In the genomic region with DNA sequence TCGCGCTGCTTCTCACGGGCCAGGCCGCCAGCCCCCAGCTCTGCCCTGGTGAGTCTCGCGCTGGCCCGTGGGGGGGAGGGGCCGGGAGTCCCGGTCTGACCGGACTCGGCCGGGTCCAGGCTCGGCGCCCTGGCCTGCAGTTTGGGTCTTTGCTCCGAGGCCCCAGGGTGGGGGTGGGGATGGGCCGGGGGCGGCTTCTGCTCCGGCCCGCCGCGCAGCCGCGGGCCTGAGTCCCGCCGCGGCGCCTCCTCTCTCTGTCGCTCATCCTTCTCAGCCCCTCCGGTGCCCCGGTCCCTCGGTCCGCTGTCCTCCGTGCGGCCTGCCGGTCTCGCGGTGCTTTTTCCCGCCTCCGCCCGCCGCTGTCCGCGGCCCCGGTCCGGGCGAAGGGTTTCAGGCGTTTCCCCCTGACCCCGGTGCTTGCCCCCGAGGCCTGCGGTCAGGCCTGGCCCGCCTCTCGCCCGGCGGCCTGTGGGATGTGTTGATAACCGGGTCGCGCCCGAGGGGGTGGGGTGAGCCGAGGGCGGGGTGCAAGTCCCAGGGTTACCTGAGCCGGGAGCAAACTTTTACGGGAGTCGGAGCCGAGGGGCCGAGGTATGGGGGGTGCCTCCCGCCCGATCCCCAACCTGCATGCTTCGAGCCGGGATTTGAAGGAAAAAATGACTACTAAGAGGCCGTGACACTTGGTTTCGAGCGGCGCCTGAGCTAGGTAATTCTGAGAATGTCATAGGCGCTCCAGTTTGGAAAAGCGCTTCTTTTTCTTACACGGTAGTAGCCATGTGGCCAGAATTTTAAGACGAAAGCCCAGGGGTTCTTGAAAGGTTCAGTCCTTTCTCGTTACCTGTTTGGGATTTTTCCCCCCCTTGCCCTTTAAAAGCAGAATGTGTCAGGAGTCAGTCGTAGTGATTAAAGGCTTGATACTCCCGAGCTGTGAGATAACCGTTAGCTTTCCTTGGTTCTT, we compare ENCODE assay signal across 8 mouse cellular contexts. TPM values are rescaled to one million over a fixed set of nuclear protein-coding genes. Genes with fewer than 3 reads are reported as not detected.
DNase-seq lines count a peak whose midpoint lies in the region; ATAC-seq and TF ChIP-seq lines count a peak whose summit lies in the region.

No protein-coding gene starts in this region.

- no peaks in the 10 kb centered on the region for H3K9me3 ChIP-seq in heart, embryonic 11.5 days (replicated peaks; ENCODE audit: control insufficient read depth, low read length)
- no peaks in the 10 kb centered on the region for H3K9me3 ChIP-seq in kidney, embryonic 15.5 days (replicated peaks)
- H3K9me3 ChIP-seq in lung, embryonic 15.5 days = no peaks in the 10 kb centered on the region

- DNase-seq in CD4-positive helper T cell, adult 2 months (ENCODE audit: low read depth, low spot score) = peak; percentile 63
- DNase-seq in adrenal gland, postnatal 4 days (ENCODE audit: low spot score in 2 of 2) = peak; percentile 22
- DNase-seq in ovary, adult 18-20 months (ENCODE audit: low spot score) = peak; percentile 36
- DNase-seq in thymus, postnatal 25 days = peak; percentile 63

- under 1% methylated on average over 77 of the region's 81 CpGs for WGBS in heart, embryonic 11.5 days (ENCODE audit: insufficient replicate concordance)
- WGBS in kidney, embryonic 15.5 days = 0% methylated on average over 80 of the region's 81 CpGs
- WGBS in lung, embryonic 15.5 days = under 1% methylated on average over 75 of the region's 81 CpGs

- TF ChIP-seq CTCF in embryonic fibroblast, embryonic 13.5 days (IDR thresholded peaks at IDR 0.05; ENCODE audit: borderline replicate concordance, insufficient read depth, low read length) = no peak

- H3K4me2 ChIP-seq in heart, embryonic 11.5 days = peak overlapping the region; percentile 71
- H3K4me2 ChIP-seq in kidney, embryonic 15.5 days = peak overlapping the region; percentile 75
- peak overlapping the region; percentile 54 for H3K4me2 ChIP-seq in lung, embryonic 15.5 days

- H3K36me3 ChIP-seq in heart, embryonic 11.5 days (ENCODE audit: control insufficient read depth, insufficient read depth, low read length) = no peaks in the 10 kb centered on the region
- H3K36me3 ChIP-seq in kidney, embryonic 15.5 days = peaks cover 1% of the 10 kb centered on the region; the same call in 1 of the 2 replicates
- H3K36me3 ChIP-seq in lung, embryonic 15.5 days = peaks cover under 1% of the 10 kb centered on the region; the same call in 1 of the 2 replicates

- TF ChIP-seq POLR2A in embryonic fibroblast, embryonic 13.5 days (IDR thresholded peaks at IDR 0.05; ENCODE audit: low read depth, low read length) = no peak; the same call in 1 of the 2 replicates

- H3K4me3 ChIP-seq in embryonic fibroblast, embryonic 13.5 days (ENCODE audit: insufficient read depth, low read length) = peak overlapping the region; percentile 95
- peak overlapping the region; percentile 98 for H3K4me3 ChIP-seq in heart, embryonic 11.5 days (ENCODE audit: low read depth, low read length)
- H3K4me3 ChIP-seq in kidney, embryonic 15.5 days (replicated peaks) = peak overlapping the region; percentile 100
- peak overlapping the region; percentile 94 for H3K4me3 ChIP-seq in lung, embryonic 15.5 days

- H3K4me1 ChIP-seq in embryonic fibroblast, embryonic 13.5 days (ENCODE audit: control insufficient read depth, insufficient read depth, low read length) = peaks cover 7% of the 10 kb centered on the region
- peaks cover 21% of the 10 kb centered on the region for H3K4me1 ChIP-seq in heart, embryonic 11.5 days (ENCODE audit: control insufficient read depth, insufficient read depth, low read length)
- H3K4me1 ChIP-seq in kidney, embryonic 15.5 days = peaks cover 33% of the 10 kb centered on the region
- peaks cover 36% of the 10 kb centered on the region for H3K4me1 ChIP-seq in lung, embryonic 15.5 days

- ATAC-seq in heart, embryonic 11.5 days (replicated peaks; ENCODE audit: insufficient number of reproducible peaks, low FRiP score, low TSS enrichment) = peak; percentile 64
- ATAC-seq in kidney, embryonic 15.5 days (replicated peaks; ENCODE audit: low FRiP score) = peak; percentile 52
- ATAC-seq in lung, embryonic 15.5 days (ENCODE audit: borderline replicate concordance, extremely low read depth, low FRiP score, low TSS enrichment) = peak; percentile 62

- no peaks in the 10 kb centered on the region for H3K27me3 ChIP-seq in heart, embryonic 11.5 days (ENCODE audit: control insufficient read depth, insufficient read depth, low read length)
- no peaks in the 10 kb centered on the region for H3K27me3 ChIP-seq in kidney, embryonic 15.5 days
- no peaks in the 10 kb centered on the region for H3K27me3 ChIP-seq in lung, embryonic 15.5 days

- H3K9ac ChIP-seq in heart, embryonic 11.5 days (ENCODE audit: low read depth, low read length) = peak overlapping the region; percentile 94
- H3K9ac ChIP-seq in kidney, embryonic 15.5 days = peak overlapping the region; percentile 100
- H3K9ac ChIP-seq in lung, embryonic 15.5 days = peak overlapping the region; percentile 99

- H3K27ac ChIP-seq in embryonic fibroblast, embryonic 13.5 days (ENCODE audit: insufficient read depth, low read length) = peak overlapping the region; percentile 76
- peak overlapping the region; percentile 97 for H3K27ac ChIP-seq in heart, embryonic 11.5 days (ENCODE audit: low read depth, low read length)
- peak overlapping the region; percentile 99 for H3K27ac ChIP-seq in kidney, embryonic 15.5 days
- H3K27ac ChIP-seq in lung, embryonic 15.5 days = peak overlapping the region; percentile 97

RNA-seq across cellular contexts. Expression of gene Hnrnpr, which starts 0.6 kb away (rescaled TPM):
- total RNA-seq in adrenal gland, postnatal 4 days (2021) = 100 to 1,000 TPM; 132 to 134 TPM
- polyA plus RNA-seq in embryonic fibroblast, embryonic 13.5 days (2011; ENCODE audit: insufficient read length, low read depth, missing spikeins) = 88.0 and 105 TPM in 2 replicates
- polyA plus RNA-seq in heart, embryonic 11.5 days (2014; fragmentation: Nextera tagmentation; extraction: Ambion mirVana) = 85.8 and 87.1 TPM in 2 replicates
- 183 and 188 TPM in 2 replicates for polyA plus RNA-seq in kidney, embryonic 15.5 days (2015; fragmentation: Nextera tagmentation; extraction: Ambion mirVana)
- 185 and 187 TPM in 2 replicates for polyA plus RNA-seq in lung, embryonic 15.5 days (2015; fragmentation: Nextera tagmentation; extraction: Ambion mirVana)

RNA-seq across cellular contexts. Expression of gene Zfp46, which starts 26.8 kb away (rescaled TPM):
- total RNA-seq in adrenal gland, postnatal 4 days (2021) = 10 to 100 TPM; 39.2 to 41.8 TPM
- polyA plus RNA-seq in embryonic fibroblast, embryonic 13.5 days (2011; ENCODE audit: insufficient read length, low read depth, missing spikeins) = 22.4 and 23.2 TPM in 2 replicates
- 18.4 and 20.6 TPM in 2 replicates for polyA plus RNA-seq in heart, embryonic 11.5 days (2014; fragmentation: Nextera tagmentation; extraction: Ambion mirVana)
- 22.8 TPM in 2 replicates for polyA plus RNA-seq in kidney, embryonic 15.5 days (2015; fragmentation: Nextera tagmentation; extraction: Ambion mirVana)
- 23.9 and 25.6 TPM in 2 replicates for polyA plus RNA-seq in lung, embryonic 15.5 days (2015; fragmentation: Nextera tagmentation; extraction: Ambion mirVana)

Comparison
In these comparisons a context has a peak if more than half of its experiments do, and no peak if none do; other contexts are left out.
1. Peak in every context shown above with its lines: DNase-seq, ATAC-seq, H3K4me3 ChIP-seq and H3K27ac ChIP-seq.